Mouse (Mus musculus): ENCODE results near the gene Hist3h2ba.

The Hist3h2ba gene

GRCm38 (mm10) chr11:58967346-58967745 lies 18.6 kb downstream of the Hist3h2ba start:
- no peak for DNase-seq

- no peak for DNase-seq
Measured at GRCm38 (mm10) chr11:58968551-58968950, 19.8 kb downstream of the Hist3h2ba start.

DNA sequence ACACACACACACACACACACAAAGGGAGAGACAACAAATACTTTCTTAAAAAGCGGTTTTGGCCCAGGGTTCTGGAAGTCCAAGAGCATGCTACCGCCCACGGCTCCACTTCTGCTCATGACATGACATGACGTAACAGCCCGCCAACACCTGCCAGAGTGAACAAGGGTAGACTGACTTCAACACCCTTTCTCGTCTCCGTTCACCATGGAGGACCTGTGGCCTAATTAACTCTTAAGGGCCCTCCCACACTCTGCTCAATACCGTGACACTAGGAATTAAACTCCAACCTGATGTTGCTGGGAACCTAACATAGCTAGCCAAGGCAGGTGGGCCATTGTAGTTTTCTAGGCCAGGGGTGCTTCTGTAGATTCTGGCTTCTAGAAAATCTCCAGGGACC lies 20.3 kb downstream of the Hist3h2ba start:
- DNase-seq: no peak

DNA sequence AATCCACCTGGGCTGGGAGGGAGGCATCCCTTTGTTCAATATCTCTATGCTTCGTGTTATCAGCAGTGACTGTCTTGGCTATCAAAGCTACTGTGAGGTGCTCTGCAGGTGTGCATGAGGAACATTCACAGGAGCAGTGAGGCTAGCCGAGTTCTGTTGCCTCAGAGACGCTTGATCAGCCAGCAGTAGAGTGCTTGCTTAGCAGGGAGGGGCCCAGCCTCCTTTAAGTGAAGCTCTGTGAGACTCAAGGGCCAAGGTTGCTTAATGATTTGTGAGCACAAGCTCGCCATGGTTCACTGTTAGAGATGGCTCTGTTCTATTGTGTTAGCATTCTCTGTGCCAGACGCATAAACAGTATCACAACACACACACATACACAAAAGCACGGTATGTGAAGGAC lies 20.9 kb downstream of the Hist3h2ba start:
- DNase-seq: no peak

- no peak for DNase-seq
Measured at GRCm38 (mm10) chr11:58970831-58971530, 22.3 kb downstream of the Hist3h2ba start.

DNA sequence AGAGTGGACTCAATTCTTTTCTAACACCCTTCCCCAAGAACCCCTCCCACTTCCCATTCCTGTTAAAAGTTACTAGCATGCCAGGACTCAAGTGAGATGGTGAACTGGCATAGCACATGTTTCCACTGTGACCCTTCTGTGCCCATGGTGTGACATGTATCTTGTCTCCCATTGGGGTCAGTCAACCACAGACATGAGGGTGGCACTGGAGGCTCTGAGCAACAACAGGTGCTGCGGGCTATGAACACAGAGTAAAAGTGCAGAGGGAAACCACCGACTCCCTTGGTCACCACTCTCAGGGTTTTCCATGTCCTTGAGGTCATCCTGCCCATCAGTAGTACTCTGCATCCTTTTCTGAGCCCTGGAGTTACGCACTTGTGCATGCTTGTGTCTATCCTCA lies 23.1 kb downstream of the Hist3h2ba start:
- no peak for DNase-seq

DNA sequence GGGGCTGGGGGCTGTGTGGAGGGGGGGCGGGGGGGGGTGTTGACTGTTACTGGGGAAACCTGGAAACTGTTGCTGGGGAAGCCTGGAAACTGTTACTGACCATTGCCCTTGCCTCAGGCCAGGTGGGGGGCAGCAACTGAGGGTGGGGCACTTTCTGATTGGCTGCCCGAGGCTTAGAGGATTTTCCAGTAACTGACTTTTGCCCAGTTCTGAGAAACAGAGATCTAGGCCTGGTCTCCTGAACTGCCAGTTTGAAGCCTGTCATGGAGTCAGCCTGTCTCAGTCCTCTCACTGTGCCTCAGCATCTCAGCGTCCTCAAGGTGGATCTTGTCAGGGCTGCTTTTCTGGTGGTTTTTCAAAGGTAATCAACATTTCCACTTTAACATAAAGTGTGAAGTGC lies 25.7 kb downstream of the Hist3h2ba start:
- DNase-seq: no peak

- no peak for DNase-seq
Measured at GRCm38 (mm10) chr11:58977150-58977549, 28.4 kb downstream of the Hist3h2ba start.

DNA sequence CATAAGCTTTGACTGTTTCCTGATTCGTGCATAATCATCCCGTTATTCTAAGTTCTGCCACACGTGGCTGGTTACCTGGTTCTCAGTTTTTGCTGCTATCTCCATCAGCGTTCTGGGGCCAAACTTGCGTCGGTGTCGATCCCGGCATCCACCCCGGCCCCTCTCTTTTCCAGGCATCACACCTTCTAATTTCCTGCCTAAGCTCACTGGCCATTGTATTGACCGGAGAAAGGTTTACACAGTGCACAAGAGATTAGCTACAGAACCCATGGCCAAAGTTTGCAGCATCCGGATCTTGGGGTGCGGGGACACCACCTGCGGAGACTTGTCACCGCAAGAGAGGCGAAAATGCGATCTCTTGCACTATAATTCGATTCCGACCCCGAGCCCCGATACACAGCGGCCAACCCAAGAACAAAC lies 28.9 kb downstream of the Hist3h2ba start:
- no peak for DNase-seq

DNA sequence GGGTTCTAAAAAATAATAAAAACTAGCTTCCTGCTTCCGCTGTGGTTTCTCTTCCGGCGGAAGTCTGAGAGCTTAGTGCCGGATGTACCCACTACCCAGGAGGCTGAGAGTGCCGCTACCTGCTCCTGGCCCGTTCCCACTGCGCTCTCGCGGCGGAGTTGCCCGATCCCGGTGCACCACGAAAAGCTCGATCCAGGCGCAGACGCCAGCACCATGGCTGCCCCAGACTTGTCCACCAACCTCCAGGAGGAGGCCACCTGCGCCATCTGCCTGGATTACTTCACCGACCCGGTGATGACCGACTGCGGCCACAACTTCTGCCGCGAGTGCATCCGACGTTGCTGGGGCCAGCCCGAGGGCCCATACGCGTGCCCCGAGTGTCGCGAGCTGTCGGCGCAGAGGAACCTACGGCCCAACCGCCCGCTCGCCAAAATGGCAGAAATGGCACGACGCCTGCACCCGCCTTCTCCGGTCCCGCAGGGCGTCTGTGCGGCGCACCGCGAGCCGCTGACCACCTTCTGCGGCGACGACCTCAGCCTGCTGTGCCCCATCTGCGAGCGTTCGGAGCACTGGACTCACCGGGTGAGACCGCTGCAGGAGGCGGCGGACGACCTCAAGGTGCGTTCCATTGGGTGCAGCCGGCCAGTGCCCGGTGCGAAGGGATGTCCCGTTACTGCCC lies 29.4 kb downstream of the Hist3h2ba start, which contains the start of gene Trim11:
Gene Trim11, plus strand, starts transcription at position 67 of the 679 bp plus-strand sequence.
- DNase-seq: peak; percentile 55

GRCm38 (mm10) chr11:58978706-58979030 lies 29.9 kb downstream of the Hist3h2ba start:
- DNase-seq: no peak

GRCm38 (mm10) chr11:58979183-58979582 lies 30.5 kb downstream of the Hist3h2ba start:
- no peak for DNase-seq

DNA sequence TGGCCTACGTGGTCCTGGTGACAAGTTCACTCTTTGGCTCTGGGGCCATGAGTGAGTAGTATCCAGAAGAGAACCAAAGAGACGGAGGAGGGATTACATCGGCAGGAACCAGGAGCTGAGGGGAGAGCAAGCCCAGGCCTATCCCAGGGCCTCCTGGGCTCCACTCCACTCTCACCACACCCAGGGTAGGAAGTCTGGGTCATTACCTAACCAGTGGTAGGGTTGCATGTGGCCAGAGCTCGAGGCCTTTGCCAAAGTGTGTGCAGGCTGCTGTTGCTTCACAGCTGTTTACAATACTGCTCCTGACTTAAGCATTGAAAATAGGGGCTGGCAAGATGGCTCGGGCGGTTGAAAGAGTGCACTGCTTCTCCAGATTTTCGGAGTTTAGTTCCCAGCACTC lies 30.9 kb downstream of the Hist3h2ba start:
- DNase-seq: no peak

- no peak for DNase-seq
Measured at GRCm38 (mm10) chr11:58980381-58980990, 31.8 kb downstream of the Hist3h2ba start.

DNA sequence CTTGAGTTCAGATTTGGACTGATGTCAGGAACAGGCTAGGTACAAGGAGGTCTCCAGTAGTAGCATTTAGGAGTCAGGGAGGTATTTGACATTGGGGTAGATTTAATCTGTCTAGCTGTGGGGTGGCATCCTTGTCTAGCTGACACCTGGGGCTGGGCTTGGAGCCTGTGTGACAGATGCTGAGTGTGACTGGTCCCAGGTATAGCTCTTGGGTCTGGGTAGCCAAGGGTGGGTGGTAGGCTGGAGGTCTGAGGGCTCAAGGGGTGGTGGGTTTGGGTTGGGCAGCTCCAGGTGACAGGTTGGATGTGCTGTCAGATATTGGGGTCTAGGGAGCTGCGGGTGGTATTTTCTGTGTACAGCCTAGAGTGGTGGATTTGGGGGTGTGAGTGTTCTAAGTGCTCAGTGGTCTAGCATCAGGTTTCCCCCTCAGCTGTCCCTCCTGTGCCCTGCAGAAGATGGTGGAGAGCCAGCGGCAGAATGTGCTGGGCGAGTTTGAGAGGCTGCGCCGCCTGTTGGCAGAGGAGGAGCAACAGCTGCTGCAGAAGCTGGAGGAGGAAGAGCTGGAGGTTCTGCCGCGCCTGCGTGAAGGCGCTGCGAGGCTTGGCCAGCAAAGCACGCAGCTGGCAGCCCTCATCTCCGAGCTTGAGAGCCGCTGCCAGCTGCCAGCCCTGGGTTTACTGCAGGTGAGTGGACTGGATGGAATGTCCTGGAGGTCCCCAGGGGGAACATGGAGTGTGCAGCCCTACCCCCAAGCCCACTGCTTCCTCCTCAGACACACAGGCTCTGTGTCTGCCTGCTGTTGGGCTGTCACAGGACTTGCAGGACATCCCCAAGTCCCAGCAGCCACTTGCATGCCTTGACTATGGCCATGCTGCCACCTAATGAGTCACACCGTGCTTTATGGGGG lies 33.1 kb downstream of the Hist3h2ba start:
- DNase-seq: peak; percentile 81

DNA sequence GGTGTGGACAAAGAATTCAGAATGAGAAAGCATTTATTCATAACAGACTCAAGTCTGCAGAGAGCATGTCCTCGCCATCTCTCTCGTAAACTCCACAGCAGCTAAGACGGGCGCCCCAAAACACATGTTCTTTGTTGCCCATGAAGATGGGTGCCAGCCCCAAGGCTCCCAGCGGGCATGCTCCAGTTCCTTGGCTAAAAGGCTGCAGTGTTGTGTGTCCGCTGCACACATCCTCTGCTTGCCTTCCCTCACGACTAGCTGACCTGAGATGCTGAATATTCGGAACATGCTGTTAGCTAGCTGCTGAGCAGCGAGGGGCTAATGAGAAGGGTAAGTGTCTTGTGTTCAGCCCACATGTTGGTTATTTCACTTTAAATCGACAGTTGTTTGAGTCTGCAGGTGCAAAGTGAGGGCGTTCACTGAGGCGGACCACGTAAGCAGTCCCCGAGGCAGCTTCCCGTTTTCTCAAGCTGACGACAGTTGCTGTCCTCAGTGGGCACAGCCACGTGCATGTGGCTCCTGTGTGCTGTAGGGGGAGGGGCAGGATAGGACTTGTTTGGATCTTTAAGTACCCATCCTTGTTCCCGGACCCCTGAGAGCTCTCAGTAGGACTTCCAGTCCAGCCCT lies 33.9 kb downstream of the Hist3h2ba start:
- DNase-seq: no peak

DNA sequence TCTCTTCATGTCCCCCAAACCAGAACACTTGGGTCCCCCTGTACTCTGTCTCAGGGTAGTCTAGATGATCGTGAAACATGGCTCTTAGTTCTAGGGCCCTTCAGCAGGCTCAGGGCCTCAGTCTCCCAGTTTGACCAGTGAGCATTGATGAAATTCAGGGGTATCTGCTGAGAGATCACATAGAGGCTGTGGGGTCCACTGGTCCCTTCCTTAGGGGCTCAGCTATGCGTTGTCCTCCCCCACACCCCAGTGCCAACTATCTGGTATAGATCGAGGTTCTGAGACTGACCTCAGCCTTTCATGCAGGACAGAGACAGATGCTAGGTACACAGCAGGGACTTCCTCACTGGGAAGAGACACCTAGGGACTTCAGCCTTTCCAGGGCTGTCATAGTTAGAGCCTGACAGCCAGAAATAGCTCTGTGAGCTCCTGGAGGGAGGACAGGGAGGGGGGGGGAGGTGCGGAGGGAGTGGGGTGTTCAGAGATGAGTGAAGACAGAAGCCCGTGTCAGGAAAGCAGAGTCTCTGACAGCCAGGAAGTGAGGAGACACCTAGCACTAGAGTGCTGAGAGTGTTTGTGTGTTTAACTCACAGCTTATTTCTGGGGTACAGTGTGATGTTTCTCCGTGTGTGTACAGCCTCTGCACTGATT lies 35.1 kb downstream of the Hist3h2ba start:
- DNase-seq: no peak

GRCm38 (mm10) chr11:58984657-58985056 lies 35.9 kb downstream of the Hist3h2ba start:
- DNase-seq: no peak

GRCm38 (mm10) chr11:58985299-58985917 lies 36.7 kb downstream of the Hist3h2ba start:
- no peak for DNase-seq

GRCm38 (mm10) chr11:58989166-58989565 lies 40.4 kb downstream of the Hist3h2ba start:
- no peak for DNase-seq

DNA sequence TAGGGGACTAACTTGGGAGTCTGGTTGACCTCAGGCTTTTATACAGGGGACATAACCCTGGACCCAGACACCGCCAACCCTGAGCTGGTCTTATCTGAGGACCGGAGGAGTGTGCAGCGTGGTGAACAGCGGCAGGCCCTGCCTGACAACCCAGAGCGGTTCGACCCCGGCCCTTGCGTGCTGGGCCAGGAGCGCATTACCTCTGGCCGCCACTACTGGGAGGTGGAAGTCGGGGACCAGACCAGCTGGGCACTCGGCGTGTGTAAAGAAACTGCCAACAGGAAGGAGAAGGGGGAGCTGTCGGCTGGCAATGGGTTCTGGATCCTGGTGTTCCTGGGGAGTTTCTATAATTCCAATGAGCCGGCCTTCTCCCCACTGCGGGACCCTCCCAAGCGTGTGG lies 41.4 kb downstream of the Hist3h2ba start:
- DNase-seq: no peak

- DNase-seq: peak; percentile 56
Measured at GRCm38 (mm10) chr11:58990794-58991193, 42.1 kb downstream of the Hist3h2ba start.

All from right cerebral cortex, postnatal 14 days (tissue).